Mouse (Mus musculus) spleen, adult 2 months (tissue): ENCODE results near the gene Comt.

Experiments used
- CTCF ChIP-seq: fragments of 200-500 bp; IDR thresholded peaks from 2 replicates; pipeline ENCODE4 v1.5.1; 2011; ENCODE audit warnings: mild to moderate bottlenecking, inconsistent platforms; ENCODE audit not compliant: insufficient read depth, insufficient read length, insufficient replicate concordance; ENCODE audit errors: extremely low read depth
- POLR2A ChIP-seq: fragments of 200-500 bp; IDR thresholded peaks from 2 replicates; pipeline ENCODE4 v1.6.1; 2011; ENCODE audit warnings: low read depth, low read length, inconsistent platforms

DNA sequence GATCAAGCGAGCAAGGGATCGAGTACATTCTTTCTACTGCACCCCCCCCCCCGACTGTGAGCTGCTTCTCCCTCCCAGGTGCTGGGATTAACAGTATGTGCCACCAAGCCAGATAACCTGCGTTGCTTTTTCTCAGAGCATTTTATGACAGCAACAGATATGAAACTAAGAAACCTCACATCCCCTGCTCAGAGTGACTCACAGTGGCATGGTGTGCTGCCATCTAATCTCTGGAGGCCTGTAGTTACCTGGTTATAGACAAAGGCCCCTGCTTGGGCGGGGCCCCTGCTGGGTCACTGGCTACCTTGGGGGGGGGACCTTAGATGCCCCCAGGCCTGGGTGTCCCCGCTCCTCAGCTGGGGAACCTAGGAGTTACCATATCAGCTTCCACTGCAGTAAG, 68.7 kb downstream of the Comt start:
- no peak for TF ChIP-seq CTCF
- no peak for TF ChIP-seq POLR2A
